ENCODE assay signal across 12 mouse cellular contexts in the genomic region with DNA sequence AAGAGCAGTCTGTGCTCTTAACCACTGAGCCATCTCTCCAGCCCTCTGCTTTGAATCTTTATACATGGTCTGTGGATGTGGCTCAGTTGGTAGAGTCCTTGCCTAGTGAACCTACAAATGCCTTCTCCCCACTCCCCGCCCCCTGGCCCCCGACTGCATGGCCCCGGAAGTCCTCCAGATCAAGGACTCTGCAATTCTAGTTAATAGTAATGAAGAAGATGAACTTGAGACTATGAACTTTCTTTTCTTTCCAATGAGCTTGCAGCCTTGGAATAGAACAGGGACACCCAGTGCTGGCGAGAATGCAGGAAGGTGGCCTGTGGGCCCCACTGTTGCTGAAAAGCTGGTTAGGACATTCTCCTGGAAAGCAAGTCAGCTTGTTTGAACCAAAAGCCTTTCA.
"Had no signal": no experiment of that assay in that cellular context is flagged by ENCODE, and none has a peak within 500 bp of the region (broad histone marks: within the 10 kb centered on the region; RNA-seq: fewer than 3 reads in every experiment).

No protein-coding gene starts in this region.

- H3K27me3 ChIP-seq: midbrain, embryonic 13.5 days had no signal

- ATAC-seq: inflammation-experienced regulatory T-cells, adult 6 months; lung, postnatal 0 days; midbrain, embryonic 13.5 days had no signal

- H3K36me3 ChIP-seq: liver, embryonic 15.5 days had no signal

- H3K4me3 ChIP-seq: left cerebral cortex, adult 2 months; limb, embryonic 10.5 days; liver, embryonic 15.5 days; midbrain, embryonic 13.5 days had no signal

- H3K27ac ChIP-seq: left cerebral cortex, adult 2 months; limb, embryonic 10.5 days; liver, embryonic 15.5 days; midbrain, embryonic 13.5 days; stomach, postnatal 0 days had no signal

- H3K9me3 ChIP-seq: limb, embryonic 10.5 days; liver, embryonic 15.5 days; midbrain, embryonic 13.5 days had no signal

- H3K9ac ChIP-seq: liver, embryonic 15.5 days; midbrain, embryonic 13.5 days had no signal

- H3K4me2 ChIP-seq: liver, embryonic 11.5 days; liver, embryonic 15.5 days; midbrain, embryonic 13.5 days had no signal

- DNase-seq: lung, adult 2 months; lung, postnatal 36 days; right cerebral cortex, adult 18-20 months; thymus, postnatal 14 days had no signal
